Mouse (Mus musculus): ENCODE data around the gene Pip5k1b. TPM values are rescaled to one million over a fixed set of nuclear protein-coding genes. Genes with fewer than 3 reads are reported as not detected.

Gene Pip5k1b
- polyA plus RNA-seq, 1 experiment from 2014 or later = 1.6 TPM

DNA sequence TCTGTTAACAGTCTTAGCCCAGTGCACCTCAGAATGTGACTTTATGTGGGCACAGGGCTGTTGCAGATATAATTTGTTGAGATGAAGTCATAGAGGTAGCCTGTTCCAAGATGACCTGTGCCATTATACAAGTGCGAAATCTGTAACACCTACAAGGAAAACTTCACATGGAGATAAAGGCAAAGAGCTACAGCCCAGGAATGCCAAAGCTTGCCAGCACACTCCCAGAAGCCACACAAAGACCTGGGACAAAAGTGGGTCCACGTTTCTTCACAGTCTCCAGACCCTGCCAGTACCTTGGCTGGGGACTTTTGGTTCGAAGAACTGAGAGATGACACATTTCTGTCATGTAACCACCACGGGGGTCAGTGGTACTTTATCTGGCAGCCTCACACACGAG is 243.6 kb downstream of the Pip5k1b start:
- H3K4me1 ChIP-seq (ENCODE audit: control insufficient read depth, insufficient read depth, low read length) = peaks cover 15% of the 10 kb centered on the region
- H3K9ac ChIP-seq (ENCODE audit: low read depth, low read length) = no peak overlapping the region
- H3K9me3 ChIP-seq (replicated peaks; ENCODE audit: control insufficient read depth, low read length, poor library complexity, severe bottlenecking) = no peaks in the 10 kb centered on the region
- no peak overlapping the region for H3K27ac ChIP-seq (ENCODE audit: low read length)
- no peak overlapping the region for H3K4me2 ChIP-seq (ENCODE audit: low read length)
- H3K36me3 ChIP-seq (ENCODE audit: control insufficient read depth, insufficient read depth, low read length) = no peaks in the 10 kb centered on the region
- 82% methylated on average over 5 of the region's 5 CpGs for WGBS
- no peak overlapping the region for H3K4me3 ChIP-seq (ENCODE audit: low read depth, low read length)
- H3K27me3 ChIP-seq (ENCODE audit: control insufficient read depth, insufficient read depth, low read depth, low read length) = no peaks in the 10 kb centered on the region; the same call in 1 of the 2 replicates
- ATAC-seq = no peak

DNA sequence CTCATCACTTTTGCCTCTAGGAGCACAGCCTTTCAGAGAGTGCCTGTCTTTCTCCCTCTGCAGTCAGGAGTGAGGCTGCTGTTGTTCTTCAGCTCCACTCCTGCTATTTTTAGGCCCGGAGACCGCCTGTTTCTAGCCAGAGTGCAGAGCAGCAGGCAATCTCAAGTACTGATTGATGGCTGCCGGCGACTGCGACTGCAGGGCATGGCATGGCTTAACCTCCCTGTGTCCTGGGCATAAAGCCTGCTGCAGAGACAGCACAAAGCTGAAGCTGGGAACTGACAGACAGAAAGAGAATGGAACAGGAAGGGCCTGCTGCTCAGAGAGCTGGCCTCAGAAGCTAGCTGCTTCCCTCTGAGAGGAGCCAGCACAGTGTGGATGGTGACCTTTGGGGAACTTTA is 247.4 kb downstream of the Pip5k1b start:
- ATAC-seq = peak; percentile 58; the same call in 1 of the 2 replicates
- Histone ChIP-seq H3K27me3 (ENCODE audit: control insufficient read depth, insufficient read depth, low read depth, low read length) (no peaks in the 10 kb centered on the region; the same call in 1 of the 2 replicates), H3K27ac (ENCODE audit: low read length) (peak overlapping the region; percentile 53), H3K9me3 (replicated peaks; ENCODE audit: control insufficient read depth, low read length, poor library complexity, severe bottlenecking) (no peaks in the 10 kb centered on the region), H3K4me1 (ENCODE audit: control insufficient read depth, insufficient read depth, low read length) (peaks cover 15% of the 10 kb centered on the region), H3K4me2 (ENCODE audit: low read length) (no peak overlapping the region), H3K4me3 (ENCODE audit: low read depth, low read length) (no peak overlapping the region), H3K9ac (ENCODE audit: low read depth, low read length) (no peak overlapping the region; the same call in 1 of the 2 replicates), H3K36me3 (ENCODE audit: control insufficient read depth, insufficient read depth, low read length) (no peaks in the 10 kb centered on the region)
- 2% methylated on average over 5 of the region's 5 CpGs for WGBS

DNA sequence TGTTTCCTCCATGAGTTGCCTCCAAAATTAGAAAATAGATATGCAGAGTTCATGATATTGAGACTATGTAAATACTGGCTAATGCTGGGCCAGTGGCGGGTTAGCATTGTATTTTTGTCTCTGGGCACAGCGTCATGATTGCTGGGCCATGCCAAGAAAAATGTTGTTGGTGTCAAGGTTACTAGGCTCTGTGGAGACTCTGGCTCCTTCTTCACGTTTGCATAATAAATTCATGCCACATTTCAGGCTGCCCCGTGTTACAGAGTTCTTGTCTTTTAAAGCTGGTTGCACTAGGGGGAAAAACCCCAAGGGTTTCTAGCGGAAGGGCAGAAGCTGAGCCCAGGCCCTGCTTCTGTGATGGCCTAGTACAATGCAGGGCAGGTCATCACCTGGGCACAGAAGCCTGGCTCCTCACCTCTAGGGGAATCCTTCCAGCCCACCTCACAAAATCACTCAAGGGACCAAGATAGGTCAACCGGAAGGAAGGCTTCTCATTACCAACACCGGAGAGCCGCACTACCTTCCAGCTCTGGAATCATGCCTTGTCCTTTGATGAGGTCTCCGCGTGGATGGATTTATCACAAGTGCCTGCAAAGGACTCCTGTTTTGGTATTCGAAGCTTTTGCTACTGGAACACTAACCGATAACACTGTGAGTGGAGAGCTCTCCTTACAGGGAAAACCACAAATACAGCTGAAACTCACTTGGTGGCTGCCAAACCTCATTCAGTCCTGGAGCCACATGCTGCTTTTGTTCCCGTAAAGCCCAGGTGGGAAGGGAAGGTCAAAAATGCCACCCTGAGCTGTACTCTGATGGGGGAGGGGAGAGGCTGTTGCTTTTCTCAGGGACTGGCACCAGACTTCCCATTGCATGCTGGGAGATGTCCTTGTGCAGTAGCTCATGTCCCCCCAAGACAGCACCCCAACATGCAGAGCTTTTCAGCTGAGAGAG is 248.1 kb downstream of the Pip5k1b start:
- Histone ChIP-seq H3K4me3 (ENCODE audit: low read depth, low read length) (no peak overlapping the region), H3K9me3 (replicated peaks; ENCODE audit: control insufficient read depth, low read length, poor library complexity, severe bottlenecking) (no peaks in the 10 kb centered on the region), H3K4me1 (ENCODE audit: control insufficient read depth, insufficient read depth, low read length) (peaks cover 10% of the 10 kb centered on the region), H3K27me3 (ENCODE audit: control insufficient read depth, insufficient read depth, low read depth, low read length) (no peaks in the 10 kb centered on the region; the same call in 1 of the 2 replicates), H3K27ac (ENCODE audit: low read length) (peak overlapping the region; percentile 53), H3K9ac (ENCODE audit: low read depth, low read length) (no peak overlapping the region; the same call in 1 of the 2 replicates), H3K36me3 (ENCODE audit: control insufficient read depth, insufficient read depth, low read length) (no peaks in the 10 kb centered on the region), H3K4me2 (ENCODE audit: low read length) (no peak overlapping the region)
- 59% methylated on average over 13 of the region's 13 CpGs for WGBS
- no peak for ATAC-seq

DNA sequence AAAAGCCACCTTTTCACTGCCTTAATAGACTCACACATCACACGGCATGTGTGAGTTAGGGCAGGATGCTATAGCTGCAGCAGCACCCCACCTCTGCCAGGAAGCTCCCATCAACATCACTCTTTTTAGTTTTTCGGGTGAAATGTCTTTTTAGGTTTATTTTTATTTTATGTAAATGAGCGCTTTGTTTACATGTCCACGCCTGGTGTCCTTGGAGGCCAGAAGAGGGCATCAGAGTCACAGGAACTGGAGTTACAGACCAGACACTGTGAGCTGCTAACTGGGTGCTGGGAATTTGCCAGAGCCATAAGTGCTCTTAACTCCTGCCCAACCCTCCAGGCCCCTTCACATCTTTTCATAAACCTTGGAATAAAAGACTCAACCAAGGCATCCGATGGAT is 249.3 kb downstream of the Pip5k1b start:
- H3K27ac ChIP-seq (ENCODE audit: low read length) = no peak overlapping the region
- WGBS = 95% methylated on average over 5 of the region's 5 CpGs

DNA sequence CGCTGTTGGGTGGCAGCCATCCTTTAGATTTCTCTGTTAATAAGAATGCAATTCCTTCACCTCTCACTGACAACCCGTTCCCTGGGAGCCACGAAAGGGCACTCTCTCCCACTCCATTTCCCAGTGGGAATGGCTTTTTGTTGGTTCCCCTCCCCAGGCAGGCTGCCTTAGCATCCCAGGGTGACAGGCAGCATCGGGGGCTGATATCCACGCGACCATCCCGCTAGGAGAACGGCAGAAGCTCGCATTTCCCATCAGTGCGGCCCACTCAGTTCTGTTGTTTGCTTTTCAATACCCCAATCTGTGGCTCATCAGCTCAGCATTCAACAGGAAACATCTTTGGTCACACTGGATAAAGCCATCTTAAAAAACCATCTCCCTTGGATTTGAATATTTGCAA is 253.5 kb downstream of the Pip5k1b start:
- Histone ChIP-seq H3K4me2 (ENCODE audit: low read length) (no peak overlapping the region), H3K4me1 (ENCODE audit: control insufficient read depth, insufficient read depth, low read length) (peaks cover 6% of the 10 kb centered on the region), H3K4me3 (ENCODE audit: low read depth, low read length) (no peak overlapping the region), H3K27ac (ENCODE audit: low read length) (no peak overlapping the region), H3K36me3 (ENCODE audit: control insufficient read depth, insufficient read depth, low read length) (no peaks in the 10 kb centered on the region), H3K27me3 (ENCODE audit: control insufficient read depth, insufficient read depth, low read depth, low read length) (no peaks in the 10 kb centered on the region; the same call in 1 of the 2 replicates), H3K9ac (ENCODE audit: low read depth, low read length) (no peak overlapping the region), H3K9me3 (replicated peaks; ENCODE audit: control insufficient read depth, low read length, poor library complexity, severe bottlenecking) (no peaks in the 10 kb centered on the region)
- WGBS = 26% methylated on average over 10 of the region's 10 CpGs
- ATAC-seq = no peak

More for the DNA sequence above, 249.3 kb downstream of the Pip5k1b start:
- Histone ChIP-seq H3K9ac (ENCODE audit: low read depth, low read length) (no peak overlapping the region), H3K4me2 (ENCODE audit: low read length) (no peak overlapping the region), H3K4me3 (ENCODE audit: low read depth, low read length) (no peak overlapping the region), H3K9me3 (replicated peaks; ENCODE audit: control insufficient read depth, low read length, poor library complexity, severe bottlenecking) (no peaks in the 10 kb centered on the region), H3K27me3 (ENCODE audit: control insufficient read depth, insufficient read depth, low read depth, low read length) (no peaks in the 10 kb centered on the region; the same call in 1 of the 2 replicates), H3K4me1 (ENCODE audit: control insufficient read depth, insufficient read depth, low read length) (peaks cover 17% of the 10 kb centered on the region), H3K36me3 (ENCODE audit: control insufficient read depth, insufficient read depth, low read length) (no peaks in the 10 kb centered on the region)
- ATAC-seq = no peak

DNA sequence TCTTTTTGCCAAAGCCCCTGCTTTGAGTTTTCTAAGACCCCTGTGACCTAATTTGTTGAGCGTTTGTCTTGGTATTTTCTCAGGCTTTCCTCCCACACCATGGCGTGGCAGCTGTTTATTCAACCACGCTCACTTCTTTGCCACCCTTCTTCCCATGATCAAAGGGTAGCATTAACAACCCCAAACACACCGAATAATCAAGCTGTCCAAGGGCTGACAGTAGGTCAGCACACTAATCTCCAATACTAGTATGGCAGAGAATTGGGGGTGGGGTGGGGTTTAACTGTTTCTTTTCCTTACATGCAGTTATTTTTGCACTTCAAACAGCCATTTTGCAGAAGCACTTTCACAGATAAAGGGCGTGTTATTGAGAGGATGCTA is 253.9 kb downstream of the Pip5k1b start:
- Histone ChIP-seq H3K27ac (ENCODE audit: low read length) (no peak overlapping the region), H3K4me1 (ENCODE audit: control insufficient read depth, insufficient read depth, low read length) (peaks cover 6% of the 10 kb centered on the region), H3K4me2 (ENCODE audit: low read length) (no peak overlapping the region), H3K9ac (ENCODE audit: low read depth, low read length) (no peak overlapping the region), H3K9me3 (replicated peaks; ENCODE audit: control insufficient read depth, low read length, poor library complexity, severe bottlenecking) (no peaks in the 10 kb centered on the region), H3K27me3 (ENCODE audit: control insufficient read depth, insufficient read depth, low read depth, low read length) (no peaks in the 10 kb centered on the region; the same call in 1 of the 2 replicates), H3K4me3 (ENCODE audit: low read depth, low read length) (no peak overlapping the region), H3K36me3 (ENCODE audit: control insufficient read depth, insufficient read depth, low read length) (no peaks in the 10 kb centered on the region)
- peak; percentile 22; the same call in 1 of the 2 replicates for ATAC-seq
- 9% methylated on average over 5 of the region's 5 CpGs for WGBS

DNA sequence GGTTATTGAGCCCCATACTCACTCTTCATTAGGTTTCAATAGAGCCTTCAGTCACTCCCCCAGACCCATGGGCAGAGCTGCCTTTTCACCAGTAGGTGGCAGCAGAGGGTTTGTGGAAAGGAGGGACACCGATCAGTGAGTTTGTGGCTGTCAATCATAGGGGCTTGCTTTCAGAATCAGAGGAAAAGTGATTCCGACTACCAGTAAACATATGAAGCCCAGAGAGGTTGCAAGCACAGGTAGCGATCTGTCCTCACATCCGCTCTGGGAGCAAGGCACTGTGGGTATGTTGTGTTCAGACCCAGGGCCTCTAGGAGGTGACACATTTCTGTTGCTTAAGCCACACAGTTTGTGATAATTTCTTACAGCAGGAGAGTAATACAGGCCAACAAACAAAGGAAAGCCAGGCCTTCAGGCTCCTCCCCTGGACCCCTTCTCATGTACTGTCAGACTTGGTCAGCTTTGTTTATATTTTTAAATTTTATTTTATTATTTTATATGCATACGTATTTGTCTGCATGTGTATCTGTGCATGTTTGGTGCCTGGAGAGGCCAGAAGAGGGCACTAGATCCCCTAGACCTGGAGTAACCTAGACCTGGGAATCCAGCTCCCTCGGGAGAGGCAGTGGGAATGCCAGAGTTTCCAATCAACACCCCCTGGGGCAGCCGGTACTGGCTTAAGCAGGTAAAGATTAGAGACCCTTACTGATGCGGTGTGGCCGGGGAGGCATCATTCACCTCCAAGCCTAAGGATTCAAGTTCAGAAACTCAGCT is 254.5 kb downstream of the Pip5k1b start:
- no peaks in the 10 kb centered on the region for H3K9me3 ChIP-seq (replicated peaks; ENCODE audit: control insufficient read depth, low read length, poor library complexity, severe bottlenecking)
- no peak overlapping the region for H3K27ac ChIP-seq (ENCODE audit: low read length)
- peak overlapping the region; percentile 12; the same call in 1 of the 2 replicates for H3K4me3 ChIP-seq (ENCODE audit: low read depth, low read length)
- H3K4me2 ChIP-seq (ENCODE audit: low read length) = peak overlapping the region; percentile 49
- ATAC-seq = peak; percentile 93
- WGBS = 2% methylated on average over 9 of the region's 9 CpGs
- peaks cover 6% of the 10 kb centered on the region for H3K4me1 ChIP-seq (ENCODE audit: control insufficient read depth, insufficient read depth, low read length)
- H3K9ac ChIP-seq (ENCODE audit: low read depth, low read length) = no peak overlapping the region; the same call in 1 of the 2 replicates
- H3K36me3 ChIP-seq (ENCODE audit: control insufficient read depth, insufficient read depth, low read length) = no peaks in the 10 kb centered on the region
- H3K27me3 ChIP-seq (ENCODE audit: control insufficient read depth, insufficient read depth, low read depth, low read length) = no peaks in the 10 kb centered on the region; the same call in 1 of the 2 replicates

DNA sequence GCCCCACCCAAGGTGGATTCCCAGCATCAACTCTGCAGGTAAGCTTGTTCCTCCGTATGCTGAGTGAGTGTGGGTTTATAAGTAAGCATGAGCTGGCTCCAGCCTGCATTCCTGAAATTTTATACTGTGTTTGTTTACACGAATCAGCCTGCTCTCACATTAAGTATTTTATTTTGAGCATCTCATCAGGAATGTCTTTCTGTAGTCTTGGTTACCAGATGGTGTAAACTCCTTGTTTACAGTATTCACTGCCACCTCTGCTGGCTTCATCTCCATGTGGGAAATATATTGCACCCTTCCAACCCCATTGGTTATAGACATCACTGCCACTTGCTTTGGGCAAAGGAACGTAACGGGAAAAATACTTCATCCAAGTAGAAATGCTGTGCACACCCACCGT is 262.1 kb downstream of the Pip5k1b start:
- Histone ChIP-seq H3K27ac (ENCODE audit: low read length) (no peak overlapping the region), H3K36me3 (ENCODE audit: control insufficient read depth, insufficient read depth, low read length) (no peaks in the 10 kb centered on the region), H3K4me3 (ENCODE audit: low read depth, low read length) (no peak overlapping the region), H3K4me1 (ENCODE audit: control insufficient read depth, insufficient read depth, low read length) (no peaks in the 10 kb centered on the region), H3K9me3 (replicated peaks; ENCODE audit: control insufficient read depth, low read length, poor library complexity, severe bottlenecking) (no peaks in the 10 kb centered on the region), H3K9ac (ENCODE audit: low read depth, low read length) (no peak overlapping the region), H3K27me3 (ENCODE audit: control insufficient read depth, insufficient read depth, low read depth, low read length) (no peaks in the 10 kb centered on the region), H3K4me2 (ENCODE audit: low read length) (no peak overlapping the region)
- ATAC-seq = no peak
- 83% methylated on average over 5 of the region's 5 CpGs for WGBS
